Mouse (Mus musculus) forebrain, embryonic 14.5 days (tissue): ENCODE results near the gene Uck2. TPM values are rescaled to one million over a fixed set of nuclear protein-coding genes. Genes with fewer than 3 reads are reported as not detected.
A peak's percentile ranks its signal among the peaks of the same experiment; 100 is the strongest.

Experiments used
- ATAC-seq: fragments of 200-750 bp; cut with Nextera tagmentation; 2 replicates; pipeline ENCODE4 v1.8.0; 2017; ENCODE audit warnings: mild to moderate bottlenecking, moderate library complexity
- DNase-seq: peaks from one replicate; pipeline ENCODE4 v3.0.0-alpha.2; 2015; ENCODE audit warnings: low spot score
- H3K27ac ChIP-seq: fragments of 300-500 bp; sonication (generic); 2 replicates; pipeline ENCODE4 v1.5.1; 2014; ENCODE audit warnings: low read depth, mild to moderate bottlenecking, control low read depth, low read length, moderate library complexity
- H3K27me3 ChIP-seq: fragments of 300-500 bp; sonication (generic); replicated peaks from 2 replicates; pipeline ENCODE4 v1.6.1; 2014; ENCODE audit warnings: low read length, control low read depth, mixed read lengths; ENCODE audit not compliant: control insufficient read depth, insufficient read depth
- H3K36me3 ChIP-seq: fragments of 300-500 bp; sonication (generic); 2 replicates; pipeline ENCODE4 v1.6.1; 2014; ENCODE audit warnings: low read length, control low read depth; ENCODE audit not compliant: control insufficient read depth, insufficient read depth
- H3K4me1 ChIP-seq: fragments of 300-500 bp; sonication (generic); 2 replicates; pipeline ENCODE4 v1.6.1; 2014; ENCODE audit warnings: antibody characterized with exemption, low read length, control low read depth; ENCODE audit not compliant: control insufficient read depth, insufficient read depth
- H3K4me2 ChIP-seq: fragments of 300-500 bp; sonication (generic); 2 replicates; pipeline ENCODE4 v1.6.1; 2014; ENCODE audit warnings: mild to moderate bottlenecking, control low read depth, low read length
- H3K4me3 ChIP-seq: fragments of 300-500 bp; sonication (generic); 2 replicates; pipeline ENCODE4 v1.5.1; 2014; ENCODE audit warnings: low read depth, low read length, control low read depth
- H3K9ac ChIP-seq: fragments of 300-500 bp; sonication (generic); 2 replicates; pipeline ENCODE4 v1.6.1; 2014; ENCODE audit warnings: mild to moderate bottlenecking, low read length, control low read depth, moderate library complexity
- H3K9me3 ChIP-seq: fragments of 300-500 bp; sonication (generic); replicated peaks from 2 replicates; pipeline ENCODE4 v1.6.1; 2016; ENCODE audit warnings: low read length, control low read depth, mixed read lengths; ENCODE audit not compliant: control insufficient read depth
- whole genome bisulfite sequencing: fragments of 180-500 bp; shearing (Covaris S2); extraction: QIAGEN DNeasy Blood & Tissue Kit; methylation state at CpG from one replicate; pipeline ENCODE4 v1.1.7; 2014; 5-methylcytosine and 5-hydroxymethylcytosine counted together
- polyA plus RNA-seq: library from polyadenylated mRNA; unstranded; fragments of >200 nt; fragmentation: Nextera tagmentation; extraction: Ambion mirVana; gene quantifications from 2 replicates; pipeline ENCODE4 v1.2.1, GENCODE M21; 2014

The Uck2 gene
- polyA plus RNA-seq, 1 experiment from 2014 or later, result 54.1 TPM

DNA sequence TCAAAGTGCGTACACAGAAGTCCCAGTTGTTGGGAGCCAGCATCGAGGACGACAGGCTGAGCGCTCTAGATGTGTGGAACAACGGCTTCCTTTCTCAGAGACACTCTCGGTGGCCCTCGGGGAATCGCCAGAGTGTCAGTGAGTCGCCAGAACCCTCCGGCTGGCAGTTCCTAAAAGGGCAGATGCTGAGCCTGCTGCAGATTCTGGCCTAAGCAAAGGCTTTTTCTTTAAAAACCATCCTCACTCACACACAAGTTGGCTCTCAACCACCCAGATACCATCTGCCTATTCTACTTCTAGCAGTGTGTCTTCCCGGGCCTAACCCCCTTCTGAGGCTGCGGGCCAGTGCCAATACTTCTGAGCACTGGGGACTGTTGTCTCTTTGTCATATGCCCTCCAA lies 45.2 kb downstream of the Uck2 start:
- H3K4me2 ChIP-seq, result no peak overlapping the region
- no peak overlapping the region for H3K4me3 ChIP-seq
- peaks cover 16% of the 10 kb centered on the region for H3K36me3 ChIP-seq
- ATAC-seq (peak; percentile 28; the same call in 1 of the 2 replicates), DNase-seq (peak; percentile 55)
- H3K9ac ChIP-seq, result 0 out of 2 replicates have a peak overlapping the region, but pooled peaks have one; percentile 17
- peaks cover 16% of the 10 kb centered on the region; the same call in 1 of the 2 replicates for H3K4me1 ChIP-seq
- peak overlapping the region; percentile 63; the same call in 1 of the 2 replicates for H3K27ac ChIP-seq
- H3K9me3 ChIP-seq, result no peaks in the 10 kb centered on the region
- no peaks in the 10 kb centered on the region for H3K27me3 ChIP-seq
- 53% methylated on average over 12 of the region's 12 CpGs for WGBS

DNA sequence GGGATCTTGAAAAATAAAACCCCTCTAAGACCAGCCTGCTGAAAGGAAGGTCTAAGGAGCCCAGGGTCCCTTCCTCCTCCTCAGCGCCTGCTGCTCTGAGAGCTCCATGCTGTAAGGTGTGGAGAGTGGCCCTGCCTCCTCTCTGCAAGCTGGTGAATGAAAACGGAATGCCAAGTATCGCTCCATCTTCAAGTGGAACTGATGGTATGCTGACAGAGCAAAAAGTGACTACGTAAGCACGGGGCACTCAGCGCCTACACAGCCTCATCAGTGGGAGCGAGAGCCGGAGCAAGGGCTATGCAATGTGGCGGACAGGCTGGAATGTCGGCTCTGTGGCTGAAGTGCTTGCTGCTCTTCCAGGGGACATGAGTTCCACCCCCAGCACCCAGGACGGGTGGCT lies 47.3 kb downstream of the Uck2 start:
- H3K9me3 ChIP-seq, result no peaks in the 10 kb centered on the region
- H3K4me2 ChIP-seq, result no peak overlapping the region
- no peak overlapping the region for H3K4me3 ChIP-seq
- no peak for ATAC-seq
- peaks cover 16% of the 10 kb centered on the region; the same call in 1 of the 2 replicates for H3K4me1 ChIP-seq
- H3K9ac ChIP-seq, result no peak overlapping the region
- no peak overlapping the region for H3K27ac ChIP-seq
- 85% methylated on average over 11 of the region's 11 CpGs for WGBS
- no peaks in the 10 kb centered on the region for H3K27me3 ChIP-seq
- DNase-seq, result no peak
- peaks cover 34% of the 10 kb centered on the region for H3K36me3 ChIP-seq

- Histone ChIP-seq H3K4me2 (no peak overlapping the region), H3K4me1 (peaks cover 9% of the 10 kb centered on the region; the same call in 1 of the 2 replicates), H3K9me3 (no peaks in the 10 kb centered on the region), H3K27ac (no peak overlapping the region), H3K27me3 (no peaks in the 10 kb centered on the region), H3K36me3 (peaks cover 39% of the 10 kb centered on the region), H3K9ac (no peak overlapping the region), H3K4me3 (no peak overlapping the region)
- 84% methylated on average over 8 of the region's 8 CpGs for WGBS
- ATAC-seq, result no peak
- no peak for DNase-seq
Observed at GRCm38 (mm10) chr1:167236790-167237189, 48.3 kb downstream of the Uck2 start.

- peaks cover 40% of the 10 kb centered on the region for H3K36me3 ChIP-seq
- H3K9me3 ChIP-seq, result no peaks in the 10 kb centered on the region
- H3K4me3 ChIP-seq, result no peak overlapping the region
- WGBS, result 92% methylated on average over 10 of the region's 10 CpGs
- H3K27me3 ChIP-seq, result no peaks in the 10 kb centered on the region
- H3K4me1 ChIP-seq, result no peaks in the 10 kb centered on the region
- ATAC-seq (no peak), DNase-seq (no peak)
- H3K27ac ChIP-seq, result no peak overlapping the region
- no peak overlapping the region for H3K9ac ChIP-seq
- H3K4me2 ChIP-seq, result no peak overlapping the region
Observed at GRCm38 (mm10) chr1:167234344-167234743, 50.8 kb downstream of the Uck2 start.

DNA sequence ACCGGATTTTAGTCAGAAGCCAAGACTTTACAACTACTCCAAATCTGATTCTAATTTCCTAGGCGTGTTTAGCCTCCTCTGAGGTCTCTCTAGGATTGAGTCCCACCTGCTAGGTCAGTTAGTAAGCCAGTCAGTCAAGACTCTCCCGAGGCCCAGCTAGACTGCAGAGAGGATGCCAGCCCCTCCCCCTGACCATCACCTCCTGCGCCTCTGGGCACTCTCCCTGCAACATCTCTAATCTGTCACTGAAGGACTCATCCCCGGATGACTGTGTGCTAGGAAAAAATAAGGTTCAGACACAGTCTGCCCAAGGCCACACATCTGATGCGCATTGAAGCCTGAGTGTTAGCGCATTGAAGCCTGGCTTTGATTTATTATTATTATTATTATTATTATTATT lies 52.2 kb downstream of the Uck2 start:
- H3K27me3 ChIP-seq, result no peaks in the 10 kb centered on the region
- H3K4me2 ChIP-seq, result no peak overlapping the region
- H3K27ac ChIP-seq, result no peak overlapping the region
- no peak overlapping the region for H3K9ac ChIP-seq
- H3K9me3 ChIP-seq, result no peaks in the 10 kb centered on the region
- no peak for DNase-seq
- H3K36me3 ChIP-seq, result peaks cover 52% of the 10 kb centered on the region
- 89% methylated on average over 7 of the region's 7 CpGs for WGBS
- no peaks in the 10 kb centered on the region for H3K4me1 ChIP-seq
- ATAC-seq, result no peak
- H3K4me3 ChIP-seq, result no peak overlapping the region

DNA sequence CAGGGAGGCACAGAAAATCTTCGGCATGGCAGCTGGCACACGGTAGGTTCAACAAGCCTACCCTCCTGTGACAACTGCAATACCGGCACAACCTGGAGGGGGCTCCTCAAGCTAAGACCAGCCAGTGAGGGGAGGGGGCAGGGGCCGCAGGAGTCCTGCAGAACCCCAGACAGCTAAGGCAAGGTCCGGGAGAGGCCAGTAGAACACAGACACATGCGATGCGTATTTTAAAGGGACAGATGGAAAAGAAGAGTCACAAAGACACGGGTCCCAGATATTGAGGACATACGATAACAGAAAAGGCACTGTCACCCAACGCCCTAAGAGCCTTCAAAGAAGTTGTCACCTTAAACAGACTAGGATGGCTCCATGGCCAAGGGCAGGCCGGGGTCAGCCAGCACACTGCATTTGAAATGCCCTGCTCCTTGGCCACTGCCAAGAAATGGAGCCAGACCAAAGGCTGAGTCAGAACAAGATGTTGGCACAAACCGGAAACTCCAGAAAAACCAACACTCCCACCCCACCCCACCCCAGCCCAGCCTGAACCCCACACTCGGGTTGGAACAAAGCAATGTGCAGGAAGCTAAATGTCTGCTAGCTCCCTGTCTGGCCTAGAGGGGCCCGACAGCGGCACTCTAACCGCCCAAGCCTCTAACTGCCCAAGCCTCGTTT lies 53.4 kb downstream of the Uck2 start:
- Histone ChIP-seq H3K27me3 (no peaks in the 10 kb centered on the region), H3K4me1 (no peaks in the 10 kb centered on the region), H3K36me3 (peaks cover 60% of the 10 kb centered on the region), H3K4me3 (no peak overlapping the region), H3K9ac (no peak overlapping the region), H3K27ac (no peak overlapping the region), H3K4me2 (no peak overlapping the region), H3K9me3 (no peaks in the 10 kb centered on the region)
- ATAC-seq, result no peak
- DNase-seq, result no peak
- 81% methylated on average over 17 of the region's 17 CpGs for WGBS

DNA sequence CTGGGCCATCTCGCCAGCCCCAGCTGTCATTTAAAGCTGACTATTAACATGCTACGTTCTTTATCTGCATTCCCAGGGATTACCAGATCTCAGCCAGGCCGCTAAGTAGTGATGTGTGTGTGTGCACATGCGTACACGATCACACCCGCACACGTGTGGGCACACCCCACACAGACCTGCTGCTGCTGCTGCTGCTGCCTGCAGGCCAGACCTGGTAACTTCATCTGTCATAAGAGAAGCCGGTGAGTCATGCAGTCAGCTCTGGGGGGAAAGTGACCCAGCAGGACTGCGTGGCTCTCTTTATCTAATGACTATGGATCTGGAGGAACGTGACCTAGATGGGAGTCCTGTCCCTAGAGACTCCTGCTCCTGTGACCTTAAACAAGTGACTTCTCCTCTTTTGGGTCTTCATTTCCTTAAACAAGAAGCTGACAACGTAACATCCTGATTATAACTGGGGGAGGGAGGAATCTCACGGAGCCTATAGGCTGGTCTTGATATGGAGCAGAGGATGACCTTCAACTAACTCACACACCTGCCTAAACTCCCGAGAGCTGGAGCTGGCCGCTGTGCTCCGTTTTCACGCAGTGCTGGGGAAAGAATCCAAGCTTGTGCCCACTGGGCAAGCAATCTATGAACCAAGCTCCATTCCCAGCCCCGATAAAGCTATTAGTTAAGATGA lies 54.0 kb downstream of the Uck2 start:
- Histone ChIP-seq H3K9me3 (no peaks in the 10 kb centered on the region), H3K27me3 (no peaks in the 10 kb centered on the region), H3K4me1 (no peaks in the 10 kb centered on the region), H3K27ac (no peak overlapping the region), H3K4me2 (no peak overlapping the region), H3K9ac (no peak overlapping the region), H3K4me3 (no peak overlapping the region), H3K36me3 (peaks cover 62% of the 10 kb centered on the region)
- DNase-seq, result no peak
- WGBS, result 92% methylated on average over 17 of the region's 17 CpGs
- ATAC-seq, result peak; percentile 45; the same call in 1 of the 2 replicates

- 85% methylated on average over 9 of the region's 9 CpGs for WGBS
- Histone ChIP-seq H3K9me3 (no peaks in the 10 kb centered on the region), H3K9ac (no peak overlapping the region), H3K27ac (no peak overlapping the region), H3K4me2 (no peak overlapping the region), H3K27me3 (no peaks in the 10 kb centered on the region), H3K4me1 (no peaks in the 10 kb centered on the region), H3K36me3 (peaks cover 35% of the 10 kb centered on the region), H3K4me3 (no peak overlapping the region)
- DNase-seq (no peak), ATAC-seq (no peak)
Observed at GRCm38 (mm10) chr1:167222382-167223010, 62.6 kb downstream of the Uck2 start.
